Mouse (Mus musculus): ENCODE data around the gene Wdr48.

Gene Wdr48

GRCm38 (mm10) chr9:119970221-119970620 is 75.5 kb downstream of the Wdr48 start:
- peak in 1 of 2 experiments; percentile 73 for DNase-seq (ENCODE audit: low spot score in 2 of 2)

GRCm38 (mm10) chr9:119970763-119971656 is 76.3 kb downstream of the Wdr48 start:
- no peak for DNase-seq (ENCODE audit: low spot score in 2 of 2)

GRCm38 (mm10) chr9:119972166-119972565 is 77.5 kb downstream of the Wdr48 start:
- no peak for DNase-seq (ENCODE audit: low spot score in 2 of 2)

- no peak for DNase-seq (ENCODE audit: low spot score in 2 of 2)
Observed at GRCm38 (mm10) chr9:119972582-119972981, 77.9 kb downstream of the Wdr48 start.

GRCm38 (mm10) chr9:119973281-119973680 is 78.6 kb downstream of the Wdr48 start:
- DNase-seq (ENCODE audit: low spot score in 2 of 2), result no peak

- DNase-seq (ENCODE audit: low spot score in 2 of 2), result peak in 1 of 2 experiments; percentile 65
Observed at GRCm38 (mm10) chr9:119973869-119974520, 79.3 kb downstream of the Wdr48 start.

GRCm38 (mm10) chr9:119974609-119975008 is 79.9 kb downstream of the Wdr48 start:
- DNase-seq (ENCODE audit: low spot score in 2 of 2), result no peak

GRCm38 (mm10) chr9:119975286-119975685 is 80.6 kb downstream of the Wdr48 start:
- no peak for DNase-seq (ENCODE audit: low spot score in 2 of 2)

Data from spleen, postnatal 10 days (tissue).